Mouse (Mus musculus): ENCODE measurements at regions not wholly inside any gene's neighbourhood (a gene's known extent, or its start where the extent isn't known, plus 50 kb on each side); places are given as distances from the start of the nearest gene placed in this dataset.

DNA sequence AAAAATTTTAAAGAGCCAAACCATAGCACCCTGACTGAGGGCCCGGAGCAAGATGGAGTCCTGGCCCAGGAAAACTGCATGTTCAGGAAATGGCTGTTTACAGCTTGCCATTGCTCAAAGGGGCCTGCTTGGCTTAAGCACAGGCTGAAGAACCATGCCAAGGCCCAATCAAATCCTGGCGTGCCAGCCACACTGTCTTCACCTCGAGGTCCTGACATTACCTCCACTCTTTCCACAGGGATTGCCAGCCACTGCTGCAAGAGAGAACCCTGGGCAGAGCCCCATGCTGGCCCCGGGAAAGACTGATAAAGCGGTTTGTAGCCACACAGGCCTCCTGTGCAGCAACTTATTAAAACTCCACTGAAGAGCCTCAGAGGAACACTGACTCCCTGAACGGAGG lies 199.6 kb downstream of the Cog6 start:
- ATAC-seq (ENCODE audit: poor library complexity, severe bottlenecking) = no peak

- no peak for ATAC-seq (ENCODE audit: poor library complexity, severe bottlenecking)
These were observed 201.5 kb downstream of the Cog6 start for GRCm38 (mm10) chr3:52815497-52815896.

GRCm38 (mm10) chr3:52802324-52802723 lies 214.7 kb downstream of the Cog6 start:
- no peak for ATAC-seq (ENCODE audit: poor library complexity, severe bottlenecking)

- ATAC-seq (ENCODE audit: poor library complexity, severe bottlenecking) = no peak
These were observed 215.6 kb downstream of the Cog6 start for GRCm38 (mm10) chr3:52801446-52801845.

GRCm38 (mm10) chr3:52800673-52801072 lies 216.4 kb downstream of the Cog6 start:
- no peak for ATAC-seq (ENCODE audit: poor library complexity, severe bottlenecking)

- no peak for ATAC-seq (ENCODE audit: poor library complexity, severe bottlenecking)
These were observed 219.2 kb downstream of the Cog6 start for GRCm38 (mm10) chr3:52797801-52798200.

GRCm38 (mm10) chr3:52797164-52797563 lies 219.9 kb downstream of the Cog6 start:
- no peak for ATAC-seq (ENCODE audit: poor library complexity, severe bottlenecking)

GRCm38 (mm10) chr3:52794218-52794617 lies 222.8 kb downstream of the Cog6 start:
- no peak for ATAC-seq (ENCODE audit: poor library complexity, severe bottlenecking)

DNA sequence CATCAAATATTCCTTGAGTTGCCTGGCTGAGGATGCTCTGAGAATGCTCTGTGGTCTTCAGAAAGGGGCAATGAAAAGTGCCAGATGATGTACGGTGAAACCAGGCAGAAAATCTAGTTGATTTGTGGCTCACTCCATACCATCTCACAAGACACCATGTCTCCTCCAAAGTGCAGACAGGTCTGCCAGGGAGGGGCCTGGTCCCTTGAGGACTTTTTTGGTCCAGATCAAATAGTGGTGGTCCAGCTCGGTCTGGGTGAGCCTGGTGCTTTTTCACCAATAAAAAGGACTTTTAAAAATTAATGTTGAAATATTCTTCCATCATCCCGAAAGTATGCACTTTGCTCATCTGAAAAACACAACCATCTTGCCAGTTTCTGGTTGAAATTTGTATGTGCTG lies 224.2 kb downstream of the Cog6 start:
- ATAC-seq (ENCODE audit: poor library complexity, severe bottlenecking) = no peak

DNA sequence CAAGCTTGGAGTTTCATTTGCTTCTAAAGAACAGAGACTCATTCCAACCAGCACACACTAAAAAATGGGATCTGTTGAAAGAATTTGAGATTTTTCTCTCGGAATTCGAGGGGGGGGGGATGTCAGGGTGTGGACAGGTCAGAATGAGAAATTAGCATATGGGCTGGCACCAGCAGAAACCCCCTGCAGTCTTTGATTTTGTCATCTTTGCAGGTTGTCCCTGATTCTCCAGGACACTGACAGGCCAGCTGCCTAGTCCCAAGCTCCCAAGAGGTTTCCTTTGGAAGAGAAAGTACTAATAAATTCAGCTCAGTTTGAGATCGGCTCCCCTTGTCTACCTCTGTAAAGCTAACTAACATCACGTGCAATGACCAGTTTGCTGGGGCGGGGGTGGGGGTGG lies 224.9 kb downstream of the Cog6 start:
- ATAC-seq (ENCODE audit: poor library complexity, severe bottlenecking) = no peak

DNA sequence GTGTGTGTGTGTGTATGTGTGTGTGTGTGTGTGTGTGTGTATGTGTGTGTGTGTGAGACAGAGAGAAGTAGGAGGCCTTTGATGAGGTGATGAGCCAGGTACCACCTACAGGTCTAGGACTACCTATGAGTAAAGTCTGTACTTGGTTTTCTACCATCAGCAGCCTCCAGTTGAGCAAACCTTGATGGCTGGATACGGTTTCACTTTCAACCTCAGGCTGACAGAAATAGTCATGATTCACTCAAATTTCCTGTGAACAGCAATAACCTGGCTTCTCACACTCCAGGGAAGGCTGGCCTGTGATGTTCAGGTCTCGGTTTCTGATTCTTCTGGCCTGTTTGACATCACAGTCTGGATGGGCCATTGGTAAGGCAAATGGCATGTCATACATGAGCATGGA lies 226.1 kb downstream of the Cog6 start:
- ATAC-seq (ENCODE audit: poor library complexity, severe bottlenecking) = no peak

DNA sequence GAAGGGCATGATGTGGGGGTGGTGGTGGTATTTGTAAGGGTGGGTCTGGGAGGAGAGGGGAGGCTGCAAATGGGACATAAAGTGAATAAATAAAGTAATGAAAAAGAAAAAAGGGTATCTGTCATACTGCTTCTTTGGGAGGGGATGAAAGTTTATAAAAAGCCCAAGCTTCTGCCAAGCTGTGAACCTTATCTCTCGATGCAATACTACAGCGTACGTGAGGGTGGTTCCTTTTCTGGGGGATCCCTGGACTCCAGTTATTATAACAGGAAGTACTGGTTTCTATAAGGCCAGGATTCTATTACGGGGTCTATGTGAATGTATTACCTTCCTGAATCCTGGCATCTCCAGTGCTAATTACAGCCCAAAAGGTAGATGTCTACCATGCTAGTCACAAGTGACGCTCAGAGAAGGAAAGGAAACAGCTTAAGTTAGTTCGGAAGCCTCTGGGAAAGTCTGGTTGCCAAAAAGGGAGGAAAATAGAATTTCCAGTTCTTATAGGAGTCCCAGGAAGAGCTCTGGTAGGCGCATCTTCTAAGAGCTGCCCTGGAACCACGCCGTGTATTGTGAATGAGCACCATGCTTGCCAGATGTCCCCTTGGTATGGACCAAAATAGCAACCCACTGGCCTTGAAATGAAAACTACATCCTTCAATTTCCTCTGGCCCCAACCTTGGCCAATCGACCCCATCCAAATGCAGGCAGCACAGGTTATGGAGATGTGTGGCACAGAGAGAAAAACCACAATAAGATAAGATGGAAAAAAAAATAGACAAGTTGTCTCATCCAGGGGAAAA lies 228.9 kb downstream of the Cog6 start:
- ATAC-seq (ENCODE audit: poor library complexity, severe bottlenecking) = no peak

DNA sequence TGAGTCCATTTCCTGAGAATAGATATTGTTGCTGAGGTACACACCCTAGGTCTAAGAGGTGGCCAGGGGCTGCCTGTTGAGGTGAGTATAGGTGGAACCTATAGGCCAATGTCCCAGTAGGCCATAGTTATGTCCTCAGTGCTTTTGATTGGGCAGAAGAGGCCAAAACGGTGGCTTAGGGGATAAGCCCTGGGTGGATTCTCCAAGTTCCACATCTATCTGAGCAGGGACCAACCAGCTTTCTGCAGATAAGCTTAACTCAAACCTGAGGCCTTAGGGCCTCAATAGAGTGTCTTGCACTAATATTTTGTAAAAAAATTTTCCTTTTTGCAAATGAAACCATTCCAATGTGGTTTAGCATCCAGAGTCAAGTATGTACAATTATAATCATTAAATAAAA lies 231.4 kb downstream of the Cog6 start:
- no peak for ATAC-seq (ENCODE audit: poor library complexity, severe bottlenecking)

- no peak for ATAC-seq (ENCODE audit: poor library complexity, severe bottlenecking)
These were observed 232.6 kb downstream of the Cog6 start for GRCm38 (mm10) chr3:52784476-52784875.

- no peak for ATAC-seq (ENCODE audit: poor library complexity, severe bottlenecking)
These were observed 234.5 kb downstream of the Cog6 start for GRCm38 (mm10) chr3:52782576-52782975.

GRCm38 (mm10) chr3:52781521-52781920 lies 235.5 kb downstream of the Cog6 start:
- ATAC-seq (ENCODE audit: poor library complexity, severe bottlenecking) = no peak

- no peak for ATAC-seq (ENCODE audit: poor library complexity, severe bottlenecking)
These were observed 236.7 kb downstream of the Cog6 start for GRCm38 (mm10) chr3:52780356-52780755.

GRCm38 (mm10) chr3:52775875-52776274 lies 241.2 kb downstream of the Cog6 start:
- ATAC-seq (ENCODE audit: poor library complexity, severe bottlenecking) = no peak

DNA sequence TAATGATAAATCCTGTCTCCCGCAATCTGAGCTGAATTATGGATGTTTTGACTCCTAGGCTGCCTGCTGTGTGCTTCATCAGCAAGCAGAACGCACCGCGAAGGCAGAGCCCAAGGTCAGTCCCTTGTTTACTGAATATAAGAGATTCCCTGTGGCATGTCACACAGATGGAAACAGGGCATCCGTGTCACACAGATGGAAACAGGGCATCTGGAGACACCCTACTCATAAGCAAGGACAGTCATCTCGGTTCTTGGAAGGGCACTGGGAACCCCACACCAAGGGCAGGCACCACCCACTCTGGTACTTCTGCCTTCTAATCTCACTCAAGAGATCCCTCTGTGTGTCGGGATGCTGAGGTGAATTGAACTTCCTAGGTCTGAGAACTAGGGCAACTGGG lies 241.9 kb downstream of the Cog6 start:
- ATAC-seq (ENCODE audit: poor library complexity, severe bottlenecking) = no peak

GRCm38 (mm10) chr3:52774734-52775133 lies 242.3 kb downstream of the Cog6 start:
- ATAC-seq (ENCODE audit: poor library complexity, severe bottlenecking) = no peak

- no peak for ATAC-seq (ENCODE audit: poor library complexity, severe bottlenecking)
These were observed 249.8 kb downstream of the Cog6 start for GRCm38 (mm10) chr3:52767276-52767675.

GRCm38 (mm10) chr3:52766841-52767240 lies 250.2 kb downstream of the Cog6 start:
- ATAC-seq (ENCODE audit: poor library complexity, severe bottlenecking) = no peak

GRCm38 (mm10) chr3:52764166-52764565 lies 252.9 kb downstream of the Cog6 start:
- no peak for ATAC-seq (ENCODE audit: poor library complexity, severe bottlenecking)

All from megakaryocyte, adult 5-6 weeks (primary cell).